Mouse (Mus musculus) intestine, embryonic 15.5 days (tissue): ENCODE data around the gene Krt10. TPM values are rescaled to one million over a fixed set of nuclear protein-coding genes. Genes with fewer than 3 reads are reported as not detected.

Experiments used
- ATAC-seq: fragments of 200-750 bp; cut with Nextera tagmentation; 2 replicates; pipeline ENCODE4 v1.8.0; 2017; ENCODE audit warnings: moderate TSS enrichment, moderate library complexity
- H3K27ac ChIP-seq: fragments of 300-500 bp; sonication (generic); 2 replicates; pipeline ENCODE4 v1.5.1; 2015; ENCODE audit warnings: mild to moderate bottlenecking, inconsistent platforms
- H3K27me3 ChIP-seq: fragments of 300-500 bp; sonication (generic); replicated peaks from 2 replicates; pipeline ENCODE4 v1.6.1; 2015; ENCODE audit warnings: inconsistent platforms
- H3K36me3 ChIP-seq: fragments of 300-500 bp; sonication (generic); 2 replicates; pipeline ENCODE4 v1.6.1; 2015; ENCODE audit warnings: inconsistent platforms
- H3K4me1 ChIP-seq: fragments of 300-500 bp; sonication (generic); replicated peaks from 2 replicates; pipeline ENCODE4 v1.6.1; 2015; ENCODE audit warnings: inconsistent platforms
- H3K4me2 ChIP-seq: fragments of 300-500 bp; sonication (generic); replicated peaks from 2 replicates; pipeline ENCODE4 v1.6.1; 2015; ENCODE audit warnings: mild to moderate bottlenecking, inconsistent platforms
- H3K4me3 ChIP-seq: fragments of 300-500 bp; sonication (generic); replicated peaks from 2 replicates; pipeline ENCODE4 v1.5.1; 2015; ENCODE audit warnings: inconsistent platforms
- H3K9ac ChIP-seq: fragments of 300-500 bp; sonication (generic); 2 replicates; pipeline ENCODE4 v1.6.1; 2015; ENCODE audit warnings: inconsistent platforms
- H3K9me3 ChIP-seq: fragments of 300-500 bp; sonication (generic); 2 replicates; pipeline ENCODE4 v1.6.1; 2016; ENCODE audit warnings: inconsistent platforms
- WGBS: fragments of 180-500 bp; shearing (Covaris S2); methylation state at CpG from one replicate; pipeline ENCODE4 v1.1.7; 2015; 5-methylcytosine and 5-hydroxymethylcytosine counted together
- polyA plus RNA-seq: library from polyadenylated mRNA; unstranded; fragments of >200 nt; fragmentation: Nextera tagmentation; extraction: Ambion mirVana; gene quantifications from 2 replicates; pipeline ENCODE4 v1.2.1, GENCODE M21; 2015

Krt10 gene
- polyA plus RNA-seq, 1 experiment from 2014 or later = 21.2 TPM

GRCm38 (mm10) chr11:99398832-99399231 is 9.7 kb upstream of the Krt10 start:
- Histone ChIP-seq H3K4me2 (no peak overlapping the region), H3K36me3 (no peaks in the 10 kb centered on the region), H3K4me3 (no peak overlapping the region), H3K9ac (no peak overlapping the region), H3K9me3 (no peaks in the 10 kb centered on the region), H3K27me3 (no peaks in the 10 kb centered on the region; the same call in 1 of the 2 replicates), H3K27ac (no peak overlapping the region), H3K4me1 (no peaks in the 10 kb centered on the region)
- 59% methylated on average over 8 of the region's 8 CpGs for WGBS
- ATAC-seq = no peak

- Histone ChIP-seq H3K36me3 (no peaks in the 10 kb centered on the region), H3K4me3 (no peak overlapping the region), H3K9ac (no peak overlapping the region), H3K9me3 (no peaks in the 10 kb centered on the region), H3K27ac (no peak overlapping the region), H3K4me1 (no peaks in the 10 kb centered on the region), H3K27me3 (no peaks in the 10 kb centered on the region; the same call in 1 of the 2 replicates), H3K4me2 (no peak overlapping the region)
- ATAC-seq = no peak
- 74% methylated on average over 3 of the region's 3 CpGs for WGBS
Observed at GRCm38 (mm10) chr11:99398084-99398483, 8.9 kb upstream of the Krt10 start.

GRCm38 (mm10) chr11:99396661-99397060 is 7.5 kb upstream of the Krt10 start:
- WGBS = 75% methylated on average over 2 of the region's 2 CpGs
- no peaks in the 10 kb centered on the region for H3K4me1 ChIP-seq
- ATAC-seq = no peak

GRCm38 (mm10) chr11:99396034-99396433 is 6.9 kb upstream of the Krt10 start:
- no peak overlapping the region for H3K4me3 ChIP-seq
- H3K9ac ChIP-seq = no peak overlapping the region
- H3K9me3 ChIP-seq = no peaks in the 10 kb centered on the region
- H3K4me2 ChIP-seq = no peak overlapping the region
- no peaks in the 10 kb centered on the region for H3K4me1 ChIP-seq
- no peaks in the 10 kb centered on the region; the same call in 1 of the 2 replicates for H3K27me3 ChIP-seq
- no peaks in the 10 kb centered on the region for H3K36me3 ChIP-seq
- WGBS = 45% methylated on average over 3 of the region's 3 CpGs
- ATAC-seq = no peak
- no peak overlapping the region for H3K27ac ChIP-seq

More at GRCm38 (mm10) chr11:99396661-99397060, 7.5 kb upstream of the Krt10 start:
- H3K9ac ChIP-seq = no peak overlapping the region
- H3K27ac ChIP-seq = no peak overlapping the region
- H3K27me3 ChIP-seq = no peaks in the 10 kb centered on the region; the same call in 1 of the 2 replicates
- no peak overlapping the region for H3K4me2 ChIP-seq
- no peaks in the 10 kb centered on the region for H3K9me3 ChIP-seq
- H3K36me3 ChIP-seq = no peaks in the 10 kb centered on the region
- H3K4me3 ChIP-seq = no peak overlapping the region

GRCm38 (mm10) chr11:99392492-99392891 is 3.3 kb upstream of the Krt10 start:
- H3K9ac ChIP-seq = no peak overlapping the region
- ATAC-seq = no peak
- no peaks in the 10 kb centered on the region for H3K4me1 ChIP-seq
- 58% methylated on average over 10 of the region's 10 CpGs for WGBS
- peak overlapping the region; percentile 46; the same call in 1 of the 2 replicates for H3K27ac ChIP-seq
- H3K4me3 ChIP-seq = no peak overlapping the region
- H3K4me2 ChIP-seq = peak overlapping the region; percentile 32; the same call in 1 of the 2 replicates
- H3K27me3 ChIP-seq = no peaks in the 10 kb centered on the region
- H3K9me3 ChIP-seq = no peaks in the 10 kb centered on the region
- H3K36me3 ChIP-seq = no peaks in the 10 kb centered on the region

GRCm38 (mm10) chr11:99391375-99391774 is 2.2 kb upstream of the Krt10 start:
- no peak overlapping the region for H3K4me2 ChIP-seq
- no peak overlapping the region for H3K9ac ChIP-seq
- WGBS = 84% methylated on average over 6 of the region's 6 CpGs
- no peaks in the 10 kb centered on the region for H3K36me3 ChIP-seq
- H3K4me3 ChIP-seq = no peak overlapping the region
- H3K27ac ChIP-seq = no peak overlapping the region
- no peaks in the 10 kb centered on the region for H3K9me3 ChIP-seq
- H3K4me1 ChIP-seq = 0 out of 2 replicates have a peak, but pooled peaks cover 4% of the 10 kb centered on the region
- ATAC-seq = no peak
- no peaks in the 10 kb centered on the region for H3K27me3 ChIP-seq

- no peak overlapping the region for H3K27ac ChIP-seq
- 70% methylated on average over 7 of the region's 7 CpGs for WGBS
- H3K4me1 ChIP-seq = 0 out of 2 replicates have a peak, but pooled peaks cover 4% of the 10 kb centered on the region
- no peak overlapping the region for H3K9ac ChIP-seq
- ATAC-seq = no peak
- H3K4me3 ChIP-seq = no peak overlapping the region
- no peaks in the 10 kb centered on the region for H3K36me3 ChIP-seq
- H3K27me3 ChIP-seq = no peaks in the 10 kb centered on the region
- H3K4me2 ChIP-seq = no peak overlapping the region
- H3K9me3 ChIP-seq = no peaks in the 10 kb centered on the region
Observed at GRCm38 (mm10) chr11:99390866-99391265, 1.7 kb upstream of the Krt10 start.

- no peak overlapping the region for H3K4me2 ChIP-seq
- no peaks in the 10 kb centered on the region for H3K36me3 ChIP-seq
- no peak overlapping the region for H3K27ac ChIP-seq
- WGBS = 87% methylated on average over 18 of the region's 18 CpGs
- H3K4me3 ChIP-seq = no peak overlapping the region
- no peaks in the 10 kb centered on the region for H3K9me3 ChIP-seq
- 0 out of 2 replicates have a peak, but pooled peaks cover 4% of the 10 kb centered on the region for H3K4me1 ChIP-seq
- no peak overlapping the region for H3K9ac ChIP-seq
- ATAC-seq = no peak
- H3K27me3 ChIP-seq = no peaks in the 10 kb centered on the region
Observed at GRCm38 (mm10) chr11:99388661-99389060, 503 bp downstream of the Krt10 start.

- H3K27me3 ChIP-seq = no peaks in the 10 kb centered on the region
- no peaks in the 10 kb centered on the region for H3K9me3 ChIP-seq
- peak overlapping the region; percentile 57 for H3K4me3 ChIP-seq
- no peaks in the 10 kb centered on the region for H3K36me3 ChIP-seq
- H3K27ac ChIP-seq = peak overlapping the region; percentile 99
- H3K4me1 ChIP-seq = 0 out of 2 replicates have a peak, but pooled peaks cover 4% of the 10 kb centered on the region
- peak overlapping the region; percentile 44 for H3K9ac ChIP-seq
- peak; percentile 95 for ATAC-seq
- H3K4me2 ChIP-seq = peak overlapping the region; percentile 64
- under 1% methylated on average over 71 of the region's 71 CpGs for WGBS
Observed at GRCm38 (mm10) chr11:99385813-99386721, 3.1 kb downstream of the Krt10 start.

- WGBS = 24% methylated on average over 5 of the region's 5 CpGs
- Histone ChIP-seq H3K36me3 (no peaks in the 10 kb centered on the region), H3K4me3 (no peak overlapping the region), H3K9ac (no peak overlapping the region), H3K27ac (no peak overlapping the region), H3K4me2 (no peak overlapping the region), H3K4me1 (no peaks in the 10 kb centered on the region), H3K9me3 (no peaks in the 10 kb centered on the region), H3K27me3 (0 out of 2 replicates have a peak, but pooled peaks cover 3% of the 10 kb centered on the region)
- no peak for ATAC-seq
Observed at GRCm38 (mm10) chr11:99379568-99379967, 9.6 kb downstream of the Krt10 start.

- no peak for ATAC-seq
- no peaks in the 10 kb centered on the region for H3K36me3 ChIP-seq
- 82% methylated on average over 13 of the region's 13 CpGs for WGBS
- H3K27ac ChIP-seq = no peak within 1 kb of the TSS
- 0 out of 2 replicates have a peak, but pooled peaks cover 3% of the 10 kb centered on the region for H3K27me3 ChIP-seq
- no peaks in the 10 kb centered on the region for H3K9me3 ChIP-seq
- no peaks in the 10 kb centered on the region for H3K4me1 ChIP-seq
- H3K4me2 ChIP-seq = no peak within 1 kb of the TSS
- no peak within 1 kb of the TSS for H3K4me3 ChIP-seq
- H3K9ac ChIP-seq = no peak within 1 kb of the TSS
Observed at GRCm38 (mm10) chr11:99374803-99375202, 14.4 kb downstream of the Krt10 start, which contains the start of gene Krt28. Gene Krt28 (minus strand): TSS chr11:99374903.

GRCm38 (mm10) chr11:99369853-99370451 is 19.2 kb downstream of the Krt10 start:
- Histone ChIP-seq H3K4me2 (no peak overlapping the region), H3K27ac (no peak overlapping the region), H3K9ac (no peak overlapping the region), H3K9me3 (no peaks in the 10 kb centered on the region), H3K4me1 (no peaks in the 10 kb centered on the region), H3K27me3 (no peaks in the 10 kb centered on the region), H3K4me3 (no peak overlapping the region), H3K36me3 (no peaks in the 10 kb centered on the region)
- WGBS = 88% methylated on average over 8 of the region's 8 CpGs
- ATAC-seq = no peak
